Mouse (Mus musculus): ENCODE measurements at regions not wholly inside any gene's neighbourhood (a gene's known extent, or its start where the extent isn't known, plus 50 kb on each side); places are given as distances from the start of the nearest gene placed in this dataset.

DNA sequence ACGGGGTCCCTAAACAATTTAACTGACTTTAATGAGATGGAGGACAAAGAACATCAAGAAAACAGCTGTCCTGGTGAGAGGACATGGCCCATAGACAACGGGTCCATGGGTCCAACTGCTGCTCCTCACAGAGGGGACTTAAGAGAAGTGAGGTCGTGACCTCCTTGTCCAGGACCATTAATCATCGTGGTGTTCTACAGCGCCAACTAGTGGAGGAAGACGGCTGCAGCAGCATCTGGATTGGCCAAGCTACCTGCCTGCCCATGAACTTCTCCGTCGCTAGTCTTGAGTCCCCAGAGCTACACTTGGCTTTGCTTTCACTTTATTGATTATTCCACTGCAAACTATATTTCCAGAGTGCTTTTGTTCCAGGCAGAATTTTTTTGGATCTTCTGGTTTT lies 86.6 kb upstream of the A230072I06Rik start:
- no peak overlapping the region for H3K4me3 ChIP-seq
- peak; percentile 62 for TF ChIP-seq CTCF (IDR thresholded peaks at IDR 0.05)
- DNase-seq, result peak; percentile 20
- H3K27ac ChIP-seq, result no peak overlapping the region
- intact Hi-C loops (cut with DNase I), result no loop called here

DNA sequence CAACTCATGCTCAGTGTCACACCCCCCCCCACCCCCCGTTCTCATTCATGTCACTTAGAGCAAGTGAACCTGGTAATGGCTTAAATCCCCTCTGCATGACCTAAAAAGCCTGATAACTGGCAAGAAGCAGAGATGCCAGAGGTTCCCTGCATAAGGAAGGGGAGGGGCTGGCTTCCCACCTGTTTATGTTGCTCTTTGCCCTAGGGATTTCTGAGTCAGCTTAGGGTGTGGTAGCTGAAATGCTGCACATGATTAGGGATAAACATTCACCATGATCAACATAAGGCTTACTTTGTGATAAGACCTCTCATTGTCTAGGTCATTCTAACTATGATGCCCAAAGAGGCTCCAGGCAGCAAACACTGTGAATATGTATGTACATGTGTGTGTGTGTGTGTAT lies 72.7 kb upstream of the A230072I06Rik start:
- Histone ChIP-seq H3K4me3 (no peak overlapping the region), H3K27ac (no peak overlapping the region)
- TF ChIP-seq CTCF (IDR thresholded peaks at IDR 0.05), result no peak
- no peak for DNase-seq
- intact Hi-C loops (cut with DNase I), result no loop called here

DNA sequence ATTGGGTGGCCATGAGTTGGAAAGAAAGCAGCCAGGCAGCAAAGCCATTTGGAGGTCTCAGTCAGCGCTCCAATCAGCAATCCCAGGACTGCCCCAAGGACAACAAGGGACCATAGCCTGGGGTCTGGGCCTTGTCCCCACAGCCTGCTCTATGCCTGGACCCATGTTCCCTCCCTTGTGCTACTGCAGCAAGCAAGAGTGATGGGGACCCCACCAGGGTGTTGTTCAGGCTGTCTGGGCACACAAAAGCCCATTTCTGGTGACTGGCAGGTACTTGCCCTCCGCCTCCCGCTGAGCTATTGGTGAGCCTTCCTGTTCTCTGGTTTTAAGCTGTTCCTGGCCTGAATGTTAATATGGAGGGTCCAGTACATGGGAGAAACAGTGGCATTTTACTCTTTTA lies 71.2 kb upstream of the A230072I06Rik start:
- no peak overlapping the region for H3K27ac ChIP-seq
- intact Hi-C loops (cut with DNase I), result no loop called here

DNA sequence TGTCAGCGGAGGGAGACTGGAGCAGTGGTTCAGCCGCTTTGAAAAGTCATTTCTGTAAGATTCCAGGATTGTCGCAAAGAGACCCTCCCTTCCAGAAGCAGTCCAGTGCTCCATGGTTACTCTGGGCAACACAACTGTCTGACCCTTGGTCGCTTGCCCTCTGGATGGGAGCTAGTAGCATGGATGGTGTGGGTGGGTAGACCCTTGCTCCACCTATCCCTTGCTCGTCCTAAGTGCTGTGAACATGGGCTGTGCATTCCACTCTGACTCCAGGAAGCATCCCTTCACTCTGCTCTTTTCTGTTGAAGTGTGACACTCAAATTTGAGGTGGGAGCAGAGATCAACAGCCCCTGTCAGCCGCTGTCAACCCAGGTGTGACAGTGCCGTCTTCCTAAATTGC lies 64.8 kb upstream of the A230072I06Rik start:
- intact Hi-C loops (cut with DNase I), result no loop called here
- Histone ChIP-seq H3K27ac (no peak overlapping the region), H3K4me3 (no peak overlapping the region)
- TF ChIP-seq CTCF (IDR thresholded peaks at IDR 0.05), result no peak
- DNase-seq, result no peak

More for the DNA sequence above, 71.2 kb upstream of the A230072I06Rik start:
- H3K4me3 ChIP-seq, result no peak overlapping the region
- TF ChIP-seq CTCF (IDR thresholded peaks at IDR 0.05), result no peak
- DNase-seq, result no peak

DNA sequence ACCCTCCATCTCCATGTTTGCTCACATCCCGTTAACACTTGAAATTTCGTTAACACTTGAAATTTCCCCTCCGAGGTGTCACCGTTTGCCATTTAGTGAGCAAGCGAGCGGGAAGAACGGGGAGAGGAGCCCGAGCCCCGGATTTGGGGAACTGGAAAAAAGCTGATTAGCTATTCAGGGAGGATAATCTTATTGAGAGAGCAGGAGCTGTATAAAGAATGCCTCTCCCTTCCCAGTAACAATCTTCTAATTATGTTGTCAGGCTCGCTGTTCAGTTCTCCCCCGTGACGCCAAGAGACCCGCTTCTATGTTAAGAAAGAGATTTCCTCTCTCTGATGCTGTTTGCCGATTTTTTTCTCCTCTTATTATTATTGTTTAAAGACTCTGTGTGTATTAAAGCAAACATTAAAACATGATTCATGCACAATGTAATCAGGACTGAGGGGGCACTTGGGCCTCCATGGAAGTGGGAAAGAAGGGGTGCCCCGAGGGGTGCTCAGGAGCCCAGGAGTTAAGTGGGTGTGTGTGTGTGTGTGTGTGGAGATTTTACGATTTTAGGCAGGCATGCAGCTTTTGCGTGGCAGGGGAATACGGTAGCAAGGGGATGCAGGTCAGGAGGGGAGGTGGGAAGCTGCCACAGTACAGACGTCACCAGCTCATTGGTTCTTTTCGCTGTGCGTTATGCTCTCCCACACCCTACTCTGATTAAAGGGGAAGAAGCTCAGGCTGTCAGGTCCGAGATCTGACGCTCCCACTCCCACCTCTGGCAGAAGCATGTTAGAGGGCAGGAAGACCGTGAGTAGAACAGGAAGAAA lies 64.2 kb upstream of the A230072I06Rik start:
- no peak overlapping the region for H3K27ac ChIP-seq
- intact Hi-C loops (cut with DNase I), result no loop called here
- no peak for TF ChIP-seq CTCF (IDR thresholded peaks at IDR 0.05)
- DNase-seq, result no peak
- no peak overlapping the region for H3K4me3 ChIP-seq

DNA sequence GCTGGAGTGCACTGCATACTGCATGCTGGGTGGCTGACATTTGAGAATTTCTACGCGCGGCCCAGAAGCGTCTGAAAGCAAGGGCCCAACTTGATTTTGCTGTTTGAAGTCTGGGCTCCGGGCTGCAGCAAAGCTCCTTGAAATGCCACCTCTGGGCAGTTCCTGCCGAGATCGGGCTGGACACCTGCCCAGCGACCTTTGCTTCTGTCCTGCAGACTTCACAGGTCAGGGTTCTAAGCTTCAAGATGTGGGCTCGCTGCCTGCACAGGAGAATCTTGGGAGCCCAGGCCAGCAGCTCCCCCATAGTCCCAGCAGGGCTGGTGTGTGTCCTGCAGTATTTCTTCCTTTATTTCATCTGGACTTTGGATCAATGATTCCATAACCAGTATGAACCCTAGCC lies 57.1 kb upstream of the A230072I06Rik start:
- intact Hi-C loops (cut with DNase I), result no loop called here
- no peak for TF ChIP-seq CTCF (IDR thresholded peaks at IDR 0.05)
- DNase-seq, result no peak
- no peak overlapping the region for H3K27ac ChIP-seq
- H3K4me3 ChIP-seq, result no peak overlapping the region

DNA sequence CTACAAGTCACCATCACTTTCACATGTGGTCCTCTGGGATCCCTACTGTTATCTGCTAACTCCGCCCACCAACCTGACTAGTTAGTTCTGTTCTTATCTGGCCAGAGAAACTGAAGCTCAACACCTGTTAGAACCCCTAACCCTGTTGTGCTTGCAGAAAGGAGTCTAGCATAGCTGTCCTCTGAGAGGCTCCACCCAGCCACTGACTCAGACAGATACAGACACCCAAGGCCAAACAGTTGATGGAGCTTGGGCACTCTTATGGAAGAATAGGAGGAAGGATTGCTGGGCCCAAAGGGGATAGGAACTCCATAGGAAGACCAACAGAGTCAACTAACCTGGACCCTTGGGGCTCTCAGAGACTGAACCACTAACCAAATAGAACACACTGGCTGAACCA lies 55.2 kb upstream of the A230072I06Rik start:
- no peak overlapping the region for H3K4me3 ChIP-seq
- TF ChIP-seq CTCF (IDR thresholded peaks at IDR 0.05), result no peak
- no peak overlapping the region for H3K27ac ChIP-seq
- intact Hi-C loops (cut with DNase I), result no loop called here
- DNase-seq, result no peak
